Mouse (Mus musculus) Patski (cell line): ENCODE data around the gene Cmtm5. TPM values are rescaled to one million over a fixed set of nuclear protein-coding genes. Genes with fewer than 3 reads are reported as not detected.

Experiments
- ATAC-seq: fragments of 100-300 bp; one replicate; pipeline ENCODE4 v1.8.0; 2021
- CTCF ChIA-PET: fragments of 350-600 bp; sonication (Branson Sonifier 250); formaldehyde crosslinking; loops from one replicate; lab custom pipeline; 2022; ENCODE audit warnings: inconsistent platforms; lab: Charles Lee
- POLR2A ChIA-PET: fragments of 350-600 bp; sonication (Branson Sonifier 250); formaldehyde crosslinking; loops from one replicate; lab custom pipeline; 2022; ENCODE audit warnings: antibody characterized with exemption, inconsistent platforms; lab: Charles Lee
- DNase-seq: peaks from one replicate; pipeline ENCODE4 v3.0.0-alpha.2; 2011; ENCODE audit warnings: low read depth, low spot score
- H3K27me3 ChIP-seq: fragments of 371-371 bp; one replicate; pipeline ENCODE4 v1.5.1; 2021
- CTCF ChIP-seq: fragments of 100-300 bp; IDR thresholded peaks from one replicate; pipeline ENCODE4 v1.5.1; 2021
- in situ Hi-C: fragments of 300-500 bp; cut with MboI; formaldehyde crosslinking; loops from 3 replicates; pipeline ENCODE4 v1.11.1; 2018; ENCODE audit warnings: low pct_unique_long_range_greater_than_20kb, mixed read lengths
- polyA plus RNA-seq: library from polyadenylated mRNA; unstranded; gene quantifications from one replicate; pipeline ENCODE4 v1.2.3, GENCODE M21; 2021

The Cmtm5 gene
- polyA plus RNA-seq, result not detected

- TF ChIP-seq CTCF, result no peak
- in situ Hi-C loops, result loop anchor here (5.0 kb wide), 2 partner anchors 34 to 94 kb away; no protein-coding TSS in a partner anchor
- ATAC-seq (no peak), DNase-seq (no peak)
- ChIA-PET CTCF (no interaction called here), POLR2A (no interaction called here)
- peaks cover 20% of the 10 kb centered on the region for H3K27me3 ChIP-seq
Measured at GRCm38 (mm10) chr14:54935904-54936830, at the start of gene Cmtm5. Cmtm5 (plus strand) TSS chr14:54936261.

- ChIA-PET POLR2A (interaction anchor here (0.7 kb wide), 1 partner anchor 106 kb away, joined by 3 read pairs; no protein-coding TSS in a partner anchor), CTCF (no interaction called here)
- DNase-seq, result no peak
- no peak for TF ChIP-seq CTCF
- H3K27me3 ChIP-seq, result no peaks in the 10 kb centered on the region
- in situ Hi-C loops, result loop anchor here (25.0 kb wide), 1 partner anchor 695 kb away; the partner anchor contains the start of genes Emc9, Fitm1, Psme1 and Psme2
- ATAC-seq, result no peak
Measured at GRCm38 (mm10) chr14:54892200-54892599, 43.9 kb upstream of the Cmtm5 start, which contains the start of gene Pabpn1. Pabpn1 (plus strand) TSS chr14:54892500.

DNA sequence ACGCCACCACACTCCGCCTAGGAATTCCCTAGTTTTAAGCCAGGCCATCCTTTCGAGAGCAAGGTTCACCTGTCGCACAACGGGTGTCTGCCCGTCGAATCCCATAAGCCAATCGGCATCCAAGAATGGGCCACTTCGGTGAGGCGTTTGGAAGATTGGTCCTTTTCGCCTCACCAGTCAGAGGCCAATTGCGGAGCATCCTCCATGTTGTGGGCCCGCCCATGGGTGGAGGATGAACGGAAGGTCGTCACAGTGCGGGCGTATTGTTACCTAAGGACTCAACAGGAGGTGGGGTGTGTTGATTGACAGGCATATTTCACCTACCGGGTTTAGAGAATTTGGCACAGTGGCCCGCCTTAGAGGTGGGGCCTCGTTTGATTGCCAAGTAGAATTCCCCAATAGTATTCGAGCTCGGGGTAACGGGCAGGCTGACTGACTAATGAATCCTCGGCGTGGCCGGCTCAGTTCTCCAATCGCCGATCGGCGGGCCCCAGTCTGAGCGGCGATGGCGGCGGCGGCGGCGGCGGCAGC, 42.3 kb upstream of the Cmtm5 start:
- in situ Hi-C loops, result loop anchor here (25.0 kb wide), 1 partner anchor 694 kb away; the partner anchor contains the start of genes Emc9, Fitm1, Psme1 and Psme2
- ATAC-seq (peak; percentile 99), DNase-seq (peak; percentile 99)
- TF ChIP-seq CTCF, result no peak
- POLR2A ChIA-PET, result no interaction called here
- no peaks in the 10 kb centered on the region for H3K27me3 ChIP-seq
- CTCF ChIA-PET, result interaction anchor here (1.4 kb wide), 1 partner anchor 121 kb away, joined by 3 read pairs; the partner anchor contains the start of gene Ngdn

GRCm38 (mm10) chr14:54894296-54895151, 41.5 kb upstream of the Cmtm5 start:
- no peaks in the 10 kb centered on the region for H3K27me3 ChIP-seq
- in situ Hi-C loops, result loop anchor here (25.0 kb wide), 1 partner anchor 693 kb away; the partner anchor contains the start of genes Emc9, Fitm1, Psme1 and Psme2
- ATAC-seq, result peak; percentile 51
- TF ChIP-seq CTCF, result no peak
- CTCF ChIA-PET, result interaction anchor here (0.8 to 1.4 kb wide), 5 partner anchors 8 to 121 kb away, joined by 3 read pairs; partner anchors contain the start of gene Ngdn
- no peak for DNase-seq
- POLR2A ChIA-PET, result interaction anchor here (0.8 to 1.3 kb wide), 4 partner anchors 12 to 119 kb away, joined by 4 to 7 read pairs (median 4); partner anchors contain the start of genes Bcl2l2, Gm20521 and Ppp1r3e

DNA sequence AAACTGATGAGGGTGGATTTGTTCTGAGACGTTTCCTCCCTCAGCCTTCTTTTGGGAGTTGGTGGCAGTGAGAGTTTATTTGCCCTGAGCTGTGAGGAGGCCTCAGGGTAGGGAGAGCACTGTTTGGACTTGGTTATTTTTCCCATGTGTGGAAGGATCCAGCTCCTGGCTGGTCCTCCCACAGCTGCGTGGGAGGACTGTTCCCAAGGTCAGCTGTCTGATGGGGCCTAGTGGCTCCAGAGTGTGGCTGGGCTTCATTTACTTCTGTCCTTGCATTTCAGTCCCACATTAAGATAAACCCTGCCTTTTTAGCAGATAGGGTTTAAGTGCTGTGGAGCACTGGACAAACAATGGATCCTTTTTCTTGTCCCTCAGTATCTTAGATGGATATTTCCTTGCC, 38.6 kb upstream of the Cmtm5 start:
- CTCF ChIA-PET, result interaction anchor here (1.6 kb wide), 1 partner anchor 118 kb away, joined by 5 read pairs; the partner anchor contains the start of gene Ngdn
- ATAC-seq (no peak), DNase-seq (no peak)
- in situ Hi-C loops, result loop anchor here (25.0 kb wide), 1 partner anchor 690 kb away; the partner anchor contains the start of genes Emc9, Fitm1, Psme1 and Psme2
- no peak for TF ChIP-seq CTCF
- no peaks in the 10 kb centered on the region for H3K27me3 ChIP-seq
- POLR2A ChIA-PET, result interaction anchor here (1.2 kb wide), 1 partner anchor 9 kb away, joined by 4 read pairs; no protein-coding TSS in a partner anchor

DNA sequence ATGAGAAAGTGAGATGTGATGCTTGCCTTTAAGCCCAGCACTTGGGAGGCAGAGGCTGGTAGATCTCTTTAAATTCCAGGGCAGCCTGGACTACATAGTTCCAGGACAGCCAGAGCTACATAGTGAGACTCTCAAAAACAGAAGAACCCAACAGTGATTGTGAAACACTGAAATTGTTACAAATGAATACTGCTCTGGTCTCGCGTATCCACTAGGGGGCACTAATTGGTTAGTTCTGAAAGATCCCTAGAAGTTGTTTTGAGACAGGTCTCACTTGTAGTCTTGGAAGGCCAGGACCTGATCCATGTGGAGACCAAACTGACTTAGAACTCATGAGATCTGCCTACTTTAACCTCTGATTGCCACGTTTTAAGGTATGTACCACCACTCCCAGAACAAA, 35.7 kb upstream of the Cmtm5 start:
- ChIA-PET POLR2A (no interaction called here), CTCF (interaction anchor here (0.7 to 2.5 kb wide), 6 partner anchors 9 to 114 kb away, joined by 3 to 14 read pairs (median 4); partner anchors contain the start of gene Ngdn)
- TF ChIP-seq CTCF, result peak; percentile 71
- ATAC-seq (peak; percentile 76), DNase-seq (no peak)
- no peaks in the 10 kb centered on the region for H3K27me3 ChIP-seq
- in situ Hi-C loops, result loop anchor here (5.0 kb wide), 3 partner anchors 37 to 182 kb away; partner anchors contain the start of gene Cmtm5

DNA sequence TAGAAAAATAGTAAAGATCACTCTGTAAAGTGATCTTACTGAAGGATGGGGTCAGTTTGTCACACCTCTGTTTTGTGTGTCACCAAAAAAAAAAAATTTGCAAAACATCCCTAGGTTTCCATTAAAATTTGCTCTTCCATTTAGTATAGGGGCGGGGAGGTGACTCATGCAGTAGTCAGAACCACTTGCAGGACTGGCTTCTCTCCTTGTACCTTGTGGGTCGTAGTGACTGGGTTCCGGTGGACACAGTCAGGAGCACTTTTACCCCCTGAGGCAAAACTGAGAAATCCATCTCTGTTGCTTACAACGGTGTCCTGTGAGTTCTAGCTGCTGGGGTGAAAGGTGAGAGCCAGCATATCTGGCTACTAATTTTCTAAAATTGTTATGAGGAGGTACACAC, 32.4 kb upstream of the Cmtm5 start:
- no peak for TF ChIP-seq CTCF
- CTCF ChIA-PET, result interaction anchor here (1.5 kb wide), 1 partner anchor 111 kb away, joined by 5 read pairs; the partner anchor contains the start of gene Ngdn
- in situ Hi-C loops, result loop anchor here (5.0 kb wide), 3 partner anchors 34 to 179 kb away; partner anchors contain the start of gene Cmtm5
- H3K27me3 ChIP-seq, result no peaks in the 10 kb centered on the region
- ATAC-seq (no peak), DNase-seq (no peak)
- POLR2A ChIA-PET, result no interaction called here

GRCm38 (mm10) chr14:54908682-54909081, 27.4 kb upstream of the Cmtm5 start:
- in situ Hi-C loops, result no loop called here
- POLR2A ChIA-PET, result no interaction called here
- H3K27me3 ChIP-seq, result no peaks in the 10 kb centered on the region
- ATAC-seq (no peak), DNase-seq (no peak)
- CTCF ChIA-PET, result interaction anchor here (0.7 kb wide), 1 partner anchor 31 kb away, joined by 3 read pairs; no protein-coding TSS in a partner anchor
- TF ChIP-seq CTCF, result no peak
